Mouse (Mus musculus) cerebellum, adult 2 months (tissue): ENCODE results near the gene Zfp579. TPM values are rescaled to one million over a fixed set of nuclear protein-coding genes. Genes with fewer than 3 reads are reported as not detected.

Experiments used
- DNase-seq, 2 experiments: peaks; one replicate each; pipeline ENCODE4 v3.0.0; 2021
- H3K27ac ChIP-seq: fragments of 200-500 bp; 2 replicates; pipeline ENCODE4 v1.5.1; 2012; ENCODE audit warnings: low read length, control low read depth, inconsistent platforms; ENCODE audit not compliant: insufficient read depth
- H3K27me3 ChIP-seq: fragments of 200-500 bp; 2 replicates; pipeline ENCODE4 v1.6.1; 2012; ENCODE audit warnings: inconsistent platforms, mild to moderate bottlenecking, low read length, moderate library complexity; ENCODE audit not compliant: control insufficient read depth, insufficient read depth
- H3K4me1 ChIP-seq: fragments of 200-500 bp; 2 replicates; pipeline ENCODE4 v1.6.1; 2011; ENCODE audit warnings: low read length; ENCODE audit not compliant: control insufficient read depth, insufficient read depth
- H3K4me3 ChIP-seq: fragments of 200-500 bp; replicated peaks from 2 replicates; pipeline ENCODE3; 2011; ENCODE audit warnings: mild to moderate bottlenecking, low read depth, low read length, control low read depth; ENCODE audit not compliant: insufficient read depth
- CTCF ChIP-seq: fragments of 200-500 bp; IDR thresholded peaks from 2 replicates; pipeline ENCODE4 v1.5.1; 2011; ENCODE audit warnings: low read depth, mild to moderate bottlenecking, control low read depth, low read length, moderate library complexity, borderline replicate concordance; ENCODE audit not compliant: insufficient read depth
- POLR2A ChIP-seq: fragments of 200-500 bp; IDR thresholded peaks from 2 replicates; pipeline ENCODE4 v1.6.1; 2011; ENCODE audit warnings: low read length, control low read depth, borderline replicate concordance; ENCODE audit not compliant: insufficient read depth
- WGBS: fragments of 180-500 bp; shearing (Covaris S2); methylation state at CpG from one replicate; pipeline ENCODE4 v1.1.7; 2018; 5-methylcytosine and 5-hydroxymethylcytosine counted together
- polyA plus RNA-seq: library from polyadenylated mRNA; depleted of rRNA; stranded (reverse); fragments of >200 nt; gene quantifications from 2 replicates; pipeline ENCODE4 v1.2.3, GENCODE M21; 2012

Zfp579 gene
- polyA plus RNA-seq, 1 experiment: 65.2 TPM

GRCm38 (mm10) chr7:4957361-4957760 is 38.6 kb downstream of the Zfp579 start:
- no peak for TF ChIP-seq CTCF
- no peak for TF ChIP-seq POLR2A
- no peak for DNase-seq
- H3K27me3 ChIP-seq: no peaks in the 10 kb centered on the region
- no peaks in the 10 kb centered on the region; the same call in 1 of the 2 replicates for H3K4me1 ChIP-seq
- 68% methylated on average over 10 of the region's 10 CpGs for WGBS
- no peak overlapping the region for H3K4me3 ChIP-seq
- no peak overlapping the region for H3K27ac ChIP-seq

- DNase-seq: no peak
- 19% methylated on average over 10 of the region's 10 CpGs for WGBS
- TF ChIP-seq POLR2A: no peak
- TF ChIP-seq CTCF: no peak
- Histone ChIP-seq H3K4me3 (no peak overlapping the region), H3K4me1 (no peaks in the 10 kb centered on the region; the same call in 1 of the 2 replicates), H3K27ac (no peak overlapping the region), H3K27me3 (no peaks in the 10 kb centered on the region)
Measured at GRCm38 (mm10) chr7:4953815-4954445, 42.0 kb downstream of the Zfp579 start.

GRCm38 (mm10) chr7:4950561-4951342 is 45.2 kb downstream of the Zfp579 start:
- 65% methylated on average over 19 of the region's 19 CpGs for WGBS
- TF ChIP-seq CTCF (no peak), POLR2A (no peak)

GRCm38 (mm10) chr7:4948386-4948785 is 47.6 kb downstream of the Zfp579 start:
- TF ChIP-seq CTCF (no peak), POLR2A (no peak)
- no peak overlapping the region for H3K27ac ChIP-seq
- H3K4me3 ChIP-seq: no peak overlapping the region
- H3K4me1 ChIP-seq: no peaks in the 10 kb centered on the region
- DNase-seq: no peak
- no peaks in the 10 kb centered on the region for H3K27me3 ChIP-seq
- WGBS: 81% methylated on average over 6 of the region's 6 CpGs

More at GRCm38 (mm10) chr7:4950561-4951342, 45.2 kb downstream of the Zfp579 start:
- Histone ChIP-seq H3K4me3 (no peak overlapping the region), H3K27ac (no peak overlapping the region), H3K4me1 (no peaks in the 10 kb centered on the region; the same call in 1 of the 2 replicates), H3K27me3 (no peaks in the 10 kb centered on the region)
- DNase-seq: no peak

- no peak overlapping the region for H3K4me3 ChIP-seq
- H3K4me1 ChIP-seq: no peaks in the 10 kb centered on the region
- no peak for TF ChIP-seq CTCF
- TF ChIP-seq POLR2A: no peak
- no peak overlapping the region for H3K27ac ChIP-seq
- 10% methylated on average over 2 of the region's 2 CpGs for WGBS
- no peak for DNase-seq
- no peaks in the 10 kb centered on the region for H3K27me3 ChIP-seq
Measured at GRCm38 (mm10) chr7:4947855-4948254, 48.1 kb downstream of the Zfp579 start.

GRCm38 (mm10) chr7:4943223-4943815 is 52.6 kb downstream of the Zfp579 start:
- H3K4me3 ChIP-seq: peak overlapping the region; percentile 89
- no peaks in the 10 kb centered on the region for H3K27me3 ChIP-seq
- peak; percentile 94 to 98 for DNase-seq
- peak overlapping the region; percentile 79 for H3K27ac ChIP-seq
- no peaks in the 10 kb centered on the region for H3K4me1 ChIP-seq
- peak; percentile 94 for TF ChIP-seq CTCF
- peak; percentile 66; the same call in 1 of the 2 replicates for TF ChIP-seq POLR2A
- 6% methylated on average over 15 of the region's 15 CpGs for WGBS

GRCm38 (mm10) chr7:4942673-4943072 is 53.3 kb downstream of the Zfp579 start:
- Histone ChIP-seq H3K27me3 (no peaks in the 10 kb centered on the region), H3K4me3 (no peak overlapping the region), H3K4me1 (no peaks in the 10 kb centered on the region), H3K27ac (no peak overlapping the region)
- 53% methylated on average over 5 of the region's 5 CpGs for WGBS
- DNase-seq: no peak
- TF ChIP-seq CTCF (no peak), POLR2A (no peak)
